Mouse (Mus musculus): ENCODE measurements around the gene Ppp1r9a.

GRCm38 (mm10) chr6:5190761-5191160, 288.0 kb downstream of the Ppp1r9a start:
- no peak for TF ChIP-seq CTCF (IDR thresholded peaks at IDR 0.05 in 2 of 3, conservative IDR thresholded peaks at IDR 0.05 in 1 of 3; ENCODE audit: control insufficient read depth in 1 of 3, insufficient read depth in 1 of 3, low read depth in 2 of 3, low read length in 3 of 3, poor library complexity in 1 of 3, severe bottlenecking in 1 of 3)
- no peak for TF ChIP-seq POLR2A (IDR thresholded peaks at IDR 0.05; ENCODE audit: control insufficient read depth in 1 of 2, insufficient read depth in 1 of 2, low read depth in 1 of 2, low read length in 2 of 2, poor library complexity in 1 of 2)
- TF ChIP-seq MAX (IDR thresholded peaks at IDR 0.05; ENCODE audit: low read length): no peak
- no peak for TF ChIP-seq KAT2A (conservative IDR thresholded peaks at IDR 0.05; ENCODE audit: low read depth, low read length)
- TF ChIP-seq BHLHE40 (IDR thresholded peaks at IDR 0.05; ENCODE audit: borderline replicate concordance, low read depth, low read length): no peak
- no peak for TF ChIP-seq GABPA (IDR thresholded peaks at IDR 0.05; ENCODE audit: low read depth, low read length)
- no peak for TF ChIP-seq GATA1 (IDR thresholded peaks at IDR 0.05; ENCODE audit: low read depth, low read length)
- no peak for TF ChIP-seq MXI1 (IDR thresholded peaks at IDR 0.05; ENCODE audit: low read depth, low read length)
- no peak for TF ChIP-seq ZNF384 (IDR thresholded peaks at IDR 0.05; ENCODE audit: low read depth, low read length)
- no peak for TF ChIP-seq EP300 (IDR thresholded peaks at IDR 0.05; ENCODE audit: low read depth in 1 of 2, low read length in 2 of 2)
- TF ChIP-seq NRF1 (IDR thresholded peaks at IDR 0.05; ENCODE audit: insufficient read depth, low read depth, low read length, poor library complexity, severe bottlenecking): no peak
